Mouse (Mus musculus): ENCODE results near the gene Gm13275. TPM values are rescaled to one million over a fixed set of nuclear protein-coding genes. Genes with fewer than 3 reads are reported as not detected.
"Not testable (repeated sequence)": the region's sequence is repeated elsewhere in the genome, so short reads cannot be mapped to it uniquely, and the experiment has no call there.

Gm13275 gene
- total RNA-seq, 2 experiments from 2014 or later: not detected

DNA sequence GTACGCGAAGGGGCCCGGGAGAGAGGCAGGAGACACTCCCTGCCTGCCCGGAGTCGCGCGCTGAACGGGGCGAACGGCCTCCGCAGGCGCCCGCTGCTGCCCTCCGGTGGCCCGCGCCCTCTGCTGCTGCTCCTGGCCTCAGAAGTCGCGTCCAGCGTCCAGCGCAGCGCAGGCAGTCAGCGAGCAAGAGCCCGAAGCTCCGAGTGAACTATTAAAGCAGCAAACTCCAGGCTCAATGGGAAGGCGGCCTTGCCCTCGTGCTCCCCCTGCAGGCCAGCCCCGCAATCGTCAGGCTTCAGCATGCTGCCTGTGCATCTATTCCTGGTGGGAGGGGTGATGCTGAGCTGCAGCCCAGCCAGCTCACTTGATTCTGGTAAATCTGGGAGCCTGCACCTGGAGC is 3.0 kb upstream of the Gm13275 start, which contains the start of gene Gm13278:
TSS of gene Gm13278 (plus strand) at position 301 of the 400 bp plus-strand sequence.
- intact Hi-C loops (cut with DNase I): not testable (repeated sequence)

DNA sequence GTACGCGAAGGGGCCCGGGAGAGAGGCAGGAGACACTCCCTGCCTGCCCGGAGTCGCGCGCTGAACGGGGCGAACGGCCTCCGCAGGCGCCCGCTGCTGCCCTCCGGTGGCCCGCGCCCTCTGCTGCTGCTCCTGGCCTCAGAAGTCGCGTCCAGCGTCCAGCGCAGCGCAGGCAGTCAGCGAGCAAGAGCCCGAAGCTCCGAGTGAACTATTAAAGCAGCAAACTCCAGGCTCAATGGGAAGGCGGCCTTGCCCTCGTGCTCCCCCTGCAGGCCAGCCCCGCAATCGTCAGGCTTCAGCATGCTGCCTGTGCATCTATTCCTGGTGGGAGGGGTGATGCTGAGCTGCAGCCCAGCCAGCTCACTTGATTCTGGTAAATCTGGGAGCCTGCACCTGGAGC is 2.8 kb downstream of the Gm13275 start, which contains the start of gene Gm13279:
TSS of gene Gm13279 (plus strand) at position 301 of the 400 bp plus-strand sequence.
- intact Hi-C loops (cut with DNase I); DNase-seq: not testable (repeated sequence)

More for the DNA sequence above, 3.0 kb upstream of the Gm13275 start, which contains the start of gene Gm13278:
- DNase-seq: not testable (repeated sequence)

DNA sequence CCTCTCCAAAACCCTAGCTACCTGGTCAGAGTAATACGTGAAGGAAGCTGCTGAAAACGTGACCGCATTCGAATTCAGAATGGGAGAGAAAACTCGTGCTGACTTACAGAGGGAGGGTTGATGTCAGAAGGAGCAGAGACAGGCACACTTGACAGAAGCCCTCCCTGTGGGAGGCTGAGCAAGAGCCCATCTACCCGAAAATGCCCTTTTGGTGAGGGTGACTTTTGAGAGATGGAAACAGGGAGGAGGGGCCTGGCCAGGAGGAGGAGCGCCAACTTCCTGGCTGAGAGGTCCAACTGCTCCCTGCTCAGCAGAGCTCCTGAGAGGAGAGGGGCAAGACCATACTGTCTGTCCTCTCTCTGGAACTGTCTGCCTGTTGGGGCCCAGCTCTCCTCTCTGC is 5.1 kb downstream of the Gm13275 start, which contains the start of gene Gm13285:
TSS of gene Gm13285 (plus strand) at position 301 of the 400 bp plus-strand sequence.
- intact Hi-C loops (cut with DNase I): not testable (repeated sequence)

DNA sequence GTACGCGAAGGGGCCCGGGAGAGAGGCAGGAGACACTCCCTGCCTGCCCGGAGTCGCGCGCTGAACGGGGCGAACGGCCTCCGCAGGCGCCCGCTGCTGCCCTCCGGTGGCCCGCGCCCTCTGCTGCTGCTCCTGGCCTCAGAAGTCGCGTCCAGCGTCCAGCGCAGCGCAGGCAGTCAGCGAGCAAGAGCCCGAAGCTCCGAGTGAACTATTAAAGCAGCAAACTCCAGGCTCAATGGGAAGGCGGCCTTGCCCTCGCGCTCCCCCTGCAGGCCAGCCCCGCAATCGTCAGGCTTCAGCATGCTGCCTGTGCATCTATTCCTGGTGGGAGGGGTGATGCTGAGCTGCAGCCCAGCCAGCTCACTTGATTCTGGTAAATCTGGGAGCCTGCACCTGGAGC is 8.7 kb downstream of the Gm13275 start, which contains the start of gene Gm13287:
TSS of gene Gm13287 (plus strand) at position 301 of the 400 bp plus-strand sequence.
- DNase-seq; intact Hi-C loops (cut with DNase I): not testable (repeated sequence)

More for the DNA sequence above, 5.1 kb downstream of the Gm13275 start, which contains the start of gene Gm13285:
- DNase-seq: not testable (repeated sequence)

DNA sequence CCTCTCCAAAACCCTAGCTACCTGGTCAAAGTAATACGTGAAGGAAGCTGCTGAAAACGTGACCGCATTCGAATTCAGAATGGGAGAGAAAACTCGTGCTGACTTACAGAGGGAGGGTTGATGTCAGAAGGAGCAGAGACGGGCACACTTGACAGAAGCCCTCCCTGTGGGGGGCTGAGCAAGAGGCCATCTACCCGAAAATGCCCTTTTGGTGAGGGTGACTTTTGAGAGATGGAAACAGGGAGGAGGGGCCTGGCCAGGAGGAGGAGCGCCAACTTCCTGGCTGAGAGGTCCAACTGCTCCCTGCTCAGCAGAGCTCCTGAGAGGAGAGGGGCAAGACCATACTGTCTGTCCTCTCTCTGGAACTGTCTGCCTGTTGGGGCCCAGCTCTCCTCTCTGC is 10.9 kb downstream of the Gm13275 start, which contains the start of gene Gm13288:
TSS of gene Gm13288 (plus strand) at position 301 of the 400 bp plus-strand sequence.
- DNase-seq; intact Hi-C loops (cut with DNase I): not testable (repeated sequence)

DNA sequence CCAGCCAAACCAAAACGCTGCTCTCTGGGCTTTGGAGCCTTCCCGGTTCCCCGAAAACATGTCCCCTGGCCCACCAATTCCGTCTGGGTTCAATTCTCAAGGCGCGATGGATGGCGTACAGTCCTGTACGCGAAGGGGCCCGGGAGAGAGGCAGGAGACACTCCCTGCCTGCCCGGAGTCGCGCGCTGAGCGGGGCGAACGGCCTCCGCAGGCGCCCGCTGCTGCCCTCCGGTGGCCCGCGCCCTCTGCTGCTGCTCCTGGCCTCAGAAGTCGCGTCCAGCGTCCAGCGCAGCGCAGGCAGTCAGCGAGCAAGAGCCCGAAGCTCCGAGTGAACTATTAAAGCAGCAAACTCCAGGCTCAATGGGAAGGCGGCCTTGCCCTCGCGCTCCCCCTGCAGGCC is 11.5 kb downstream of the Gm13275 start:
- peak; percentile 23 to 29 for DNase-seq

GRCm38 (mm10) chr4:88815928-88816327 is 21.6 kb downstream of the Gm13275 start, which contains the start of gene Ifna7:
Gene Ifna7, plus strand, starts transcription at chr4:88816228.
- DNase-seq: no peak
- intact Hi-C loops (cut with DNase I): no loop called here

More for the DNA sequence above, 11.5 kb downstream of the Gm13275 start:
- intact Hi-C loops (cut with DNase I): not testable (repeated sequence)

DNA sequence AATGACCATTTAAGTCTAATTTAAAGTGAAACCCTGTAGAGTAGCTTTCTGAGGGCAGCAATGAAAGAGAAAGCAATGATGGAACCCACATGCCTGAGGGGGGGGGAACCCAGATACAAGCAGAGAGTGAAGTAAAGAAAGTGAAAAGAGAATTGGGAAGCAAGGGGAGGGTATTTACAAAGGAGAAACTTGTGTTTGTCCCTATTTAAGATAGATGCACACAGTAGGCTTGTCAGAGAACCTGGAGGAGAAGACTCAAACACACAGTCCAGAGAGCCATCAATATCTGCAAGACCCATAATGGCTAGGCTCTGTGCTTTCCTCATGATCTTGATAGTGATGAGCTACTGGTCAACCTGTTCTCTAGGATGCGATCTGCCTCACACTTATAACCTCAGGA is 25.4 kb downstream of the Gm13275 start, which contains the start of gene Ifna11:
TSS of gene Ifna11 (plus strand) at position 301 of the 400 bp plus-strand sequence.
- DNase-seq: no peak
- intact Hi-C loops (cut with DNase I): loop anchor here (5.0 kb wide), 1 partner anchor 137 kb away; the partner anchor contains the start of gene Ifna2

DNA sequence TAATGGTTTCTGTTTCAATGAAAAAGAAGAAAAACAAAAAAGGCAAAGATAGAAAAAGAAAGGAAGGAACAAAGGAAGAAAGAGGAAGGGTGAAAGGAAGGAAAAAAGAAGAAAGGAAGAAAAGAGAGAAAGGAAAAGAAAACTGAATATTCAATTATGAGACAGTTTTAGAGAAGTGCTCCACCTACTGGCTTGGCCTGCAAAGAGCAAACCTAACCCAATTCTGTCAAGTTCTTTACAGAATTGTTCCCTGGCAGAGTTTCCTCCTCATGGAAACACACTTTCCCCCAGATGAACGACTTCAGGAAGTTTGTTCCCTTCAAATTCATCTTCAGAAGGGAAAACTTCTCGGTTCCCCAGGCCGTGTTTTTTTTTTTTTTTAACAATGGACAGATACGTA is 28.7 kb downstream of the Gm13275 start:
- intact Hi-C loops (cut with DNase I): loop anchor here (5.0 kb wide), 1 partner anchor 141 kb away; the partner anchor contains the start of gene Ifna2
- DNase-seq: no peak

GRCm38 (mm10) chr4:88827116-88827515 is 32.8 kb downstream of the Gm13275 start, which contains the start of gene Ifna6:
Gene Ifna6, plus strand, starts transcription at chr4:88827416.
- intact Hi-C loops (cut with DNase I); DNase-seq: not testable (repeated sequence)

GRCm38 (mm10) chr4:88830523-88830922 is 36.2 kb downstream of the Gm13275 start:
- intact Hi-C loops (cut with DNase I): no loop called here
- peak; percentile 3 to 14 for DNase-seq

DNA sequence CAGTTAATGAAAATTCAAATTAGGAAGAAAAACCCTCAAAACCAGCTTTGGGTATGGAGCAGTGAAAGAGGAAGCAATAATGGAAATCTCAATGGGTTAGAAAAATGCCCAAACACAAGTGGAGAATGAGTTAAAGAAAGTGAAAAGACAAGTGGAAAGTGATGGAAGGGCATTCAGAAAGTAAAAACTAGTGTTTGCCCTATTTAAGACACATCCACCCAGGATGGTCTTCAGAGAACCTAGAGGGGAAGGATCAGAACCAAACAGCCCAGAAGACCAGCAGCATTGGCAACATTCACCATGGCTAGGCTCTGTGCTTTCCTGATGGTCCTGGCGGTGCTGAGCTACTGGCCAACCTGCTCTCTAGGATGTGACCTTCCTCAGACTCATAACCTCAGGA is 40.9 kb downstream of the Gm13275 start, which contains the start of gene Ifna5:
TSS of gene Ifna5 (plus strand) at position 301 of the 400 bp plus-strand sequence.
- intact Hi-C loops (cut with DNase I); DNase-seq: not testable (repeated sequence)

- intact Hi-C loops (cut with DNase I): no loop called here
- DNase-seq: peak in 1 of 2 experiments; percentile 5
Measured at GRCm38 (mm10) chr4:88838828-88839227, 44.5 kb downstream of the Gm13275 start.

DNA sequence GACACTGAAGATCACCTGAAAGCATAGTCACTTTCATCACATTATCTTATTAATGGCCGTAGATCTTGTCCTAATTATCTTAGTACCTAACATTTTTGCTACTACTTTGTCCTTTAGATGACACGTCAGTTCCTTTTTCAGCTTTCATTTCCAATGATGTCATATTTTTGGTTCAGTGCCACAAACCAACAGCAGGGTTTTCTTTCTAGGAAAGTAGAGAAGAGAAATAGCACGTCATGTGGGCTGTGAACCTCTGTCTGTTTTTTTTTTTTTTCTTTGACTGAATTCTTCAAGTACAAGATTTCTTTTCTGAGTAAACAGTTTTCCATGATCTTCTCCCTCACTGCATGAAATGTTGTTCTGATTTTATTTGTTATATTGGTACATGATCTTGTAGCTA is 45.8 kb downstream of the Gm13275 start:
- intact Hi-C loops (cut with DNase I): no loop called here

GRCm38 (mm10) chr4:88841438-88841911 is 47.2 kb downstream of the Gm13275 start, which contains the start of gene Ifna4:
Gene Ifna4, plus strand, starts transcription at chr4:88841861.
- DNase-seq: no peak
- intact Hi-C loops (cut with DNase I): no loop called here

More for the DNA sequence above, 45.8 kb downstream of the Gm13275 start:
- DNase-seq: no peak

Other genes with a start within 250 kb of the Gm13275 start
- gene Ifna15, start 236.2 kb upstream of the Gm13275 start, total RNA-seq (2021): not detected
- gene Ifna14, start 222.7 kb upstream of the Gm13275 start, total RNA-seq (2021): not detected
- not detected for gene Ifna9, start 202.1 kb upstream of the Gm13275 start, total RNA-seq (2021)
- gene Ifna12, start 191.1 kb upstream of the Gm13275 start, total RNA-seq (2021): not detected
- not detected for gene C87499, start 160.1 kb upstream of the Gm13275 start, total RNA-seq (2021)
- gene Ifna13, start 150.0 kb upstream of the Gm13275 start, total RNA-seq (2021): not detected
- not detected for gene Ifna16, start 117.6 kb upstream of the Gm13275 start, total RNA-seq (2021)
- not detected for gene Ifna2, start 110.6 kb upstream of the Gm13275 start, total RNA-seq (2021)
- gene Ifnab, start 103.1 kb upstream of the Gm13275 start, total RNA-seq (2021): not detected
- gene Gm26566, start 72.7 kb upstream of the Gm13275 start, total RNA-seq (2021): under 1 TPM; 0.39 to 0.43 TPM
- gene Klhl9, start 72.0 kb upstream of the Gm13275 start, total RNA-seq (2021): 10 to 100 TPM; 69.3 to 71.1 TPM
- gene Gm13271, start 39.6 kb upstream of the Gm13275 start, total RNA-seq (2021): not detected
- not detected for gene Gm13283, start 34.4 kb upstream of the Gm13275 start, total RNA-seq (2021)
- not detected for gene Gm13290, start 20.7 kb upstream of the Gm13275 start, total RNA-seq (2021)
- not detected for gene Gm13289, start 17.6 kb upstream of the Gm13275 start, total RNA-seq (2021)
- not detected for gene Gm13272, start 14.6 kb upstream of the Gm13275 start, total RNA-seq (2021)
- gene Ifnz, start 12.4 kb upstream of the Gm13275 start, total RNA-seq (2021): not detected
- not detected for gene Gm13276, start 8.8 kb upstream of the Gm13275 start, total RNA-seq (2021)
- gene Gm13277, start 5.9 kb upstream of the Gm13275 start, total RNA-seq (2021): not detected
- gene Gm13278, start 2.9 kb upstream of the Gm13275 start, total RNA-seq (2021): not detected
- not detected for gene Gm13279, start 2.9 kb downstream of the Gm13275 start, total RNA-seq (2021)
- gene Gm13285, start 5.2 kb downstream of the Gm13275 start, total RNA-seq (2021): under 1 TPM; 0.19 TPM
- gene Gm13287, start 8.8 kb downstream of the Gm13275 start, total RNA-seq (2021): not detected
- not detected for gene Gm13288, start 11.0 kb downstream of the Gm13275 start, total RNA-seq (2021)
- not detected for gene Ifna7, start 21.7 kb downstream of the Gm13275 start, total RNA-seq (2021)
- not detected for gene Ifna11, start 25.5 kb downstream of the Gm13275 start, total RNA-seq (2021)
- gene Ifna6, start 32.9 kb downstream of the Gm13275 start, total RNA-seq (2021): not detected
- not detected for gene Ifna5, start 41.0 kb downstream of the Gm13275 start, total RNA-seq (2021)
- not detected for gene Ifna4, start 47.4 kb downstream of the Gm13275 start, total RNA-seq (2021)
- not detected for gene Ifna1, start 55.6 kb downstream of the Gm13275 start, total RNA-seq (2021)
- gene Ifne, start 85.7 kb downstream of the Gm13275 start, total RNA-seq (2021): not detected

Measured in heart, postnatal 36 days (tissue).